ENCODE assay signal across 19 mouse cellular contexts in the genomic region with DNA sequence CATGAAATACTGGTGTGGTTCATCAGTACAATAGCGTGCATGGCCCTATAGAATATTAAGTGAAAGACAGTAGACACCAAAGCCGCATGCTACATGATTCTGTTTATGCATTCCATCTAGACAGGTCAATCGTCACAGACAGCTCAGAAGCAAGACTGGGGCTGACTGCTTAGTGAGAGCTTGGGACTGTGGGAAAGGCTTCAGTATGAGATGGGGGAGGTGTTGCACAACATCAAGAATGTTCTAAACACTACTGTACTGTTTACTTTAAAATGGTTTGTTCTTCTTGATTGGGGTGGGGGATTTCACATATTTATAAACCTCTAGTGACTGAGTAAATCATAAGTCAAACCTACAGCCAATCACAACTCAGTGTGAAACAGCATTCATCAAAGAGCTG.
DNase-seq lines count a peak whose midpoint lies in the region; ATAC-seq and TF ChIP-seq lines count a peak whose summit lies in the region.
"Had no signal": no experiment of that assay in that cellular context is flagged by ENCODE, and none has a peak within 500 bp of the region (broad histone marks: within the 10 kb centered on the region; RNA-seq: fewer than 3 reads in every experiment).

No protein-coding gene starts in this region.

- ATAC-seq in lung, embryonic 16.5 days (ENCODE audit: low read depth) = peak; percentile 90
- ATAC-seq: forebrain, embryonic 13.5 days had no signal

- no peak for TF ChIP-seq POLR2A in heart, adult 2 months (IDR thresholded peaks at IDR 0.05; ENCODE audit: insufficient read depth, low read depth, low read length)

- DNase-seq in layer of hippocampus, adult 2 months (ENCODE audit: low spot score in 2 of 2) = no peak
- no peak for DNase-seq in layer of hippocampus, adult 11-12 months (ENCODE audit: low spot score)
- DNase-seq in lung, postnatal 4 days = no peak
- peak; percentile 42 for DNase-seq in lung, postnatal 25 days (ENCODE audit: low spot score)
- DNase-seq in heart, adult 2 months = no peak
- DNase-seq: adrenal gland, adult 8-10 months; adrenal gland, postnatal 36 days; cerebellum, adult 2 months; cerebellum, postnatal 10 days; gastrocnemius, adult 2 months; gastrocnemius, postnatal 25 days; heart, postnatal 10 days; heart, postnatal 4 days had no signal

- TF ChIP-seq EP300 in heart, adult 2 months (IDR thresholded peaks at IDR 0.05; ENCODE audit: insufficient read depth, low read depth, low read length) = no peak

- peak overlapping the region; percentile 16; the same call in 1 of the 2 replicates for H3K27ac ChIP-seq in layer of hippocampus, adult 2 months
- no peak overlapping the region for H3K27ac ChIP-seq in lung, embryonic 16.5 days (ENCODE audit: low read length)
- H3K27ac ChIP-seq in heart, adult 2 months = no peak overlapping the region
- H3K27ac ChIP-seq: embryonic facial prominence, embryonic 10.5 days; forebrain, embryonic 13.5 days; gastrocnemius, adult 2 months; heart, embryonic 10.5 days; hindbrain, embryonic 12.5 days had no signal

- H3K4me2 ChIP-seq in lung, embryonic 16.5 days (ENCODE audit: low read depth, low read length) = no peak overlapping the region
- H3K4me2 ChIP-seq: forebrain, embryonic 13.5 days; hindbrain, embryonic 12.5 days had no signal

- no peaks in the 10 kb centered on the region for H3K79me2 ChIP-seq in heart, adult 2 months (replicated peaks; ENCODE audit: control insufficient read depth, insufficient read depth, low read length)

- H3K9me3 ChIP-seq in lung, embryonic 16.5 days (ENCODE audit: control insufficient read depth, low read length) = no peaks in the 10 kb centered on the region
- H3K9me3 ChIP-seq: embryonic facial prominence, embryonic 10.5 days; forebrain, embryonic 13.5 days; heart, embryonic 10.5 days; hindbrain, embryonic 12.5 days had no signal

- H3K36me3 ChIP-seq in lung, embryonic 16.5 days (ENCODE audit: control insufficient read depth, insufficient read depth, low read length) = no peaks in the 10 kb centered on the region
- H3K36me3 ChIP-seq in heart, adult 2 months (ENCODE audit: control insufficient read depth, insufficient read depth, low read length) = no peaks in the 10 kb centered on the region
- H3K36me3 ChIP-seq: embryonic facial prominence, embryonic 10.5 days; heart, embryonic 10.5 days; hindbrain, embryonic 12.5 days had no signal

- no peak overlapping the region for H3K4me3 ChIP-seq in layer of hippocampus, adult 2 months
- no peak overlapping the region for H3K4me3 ChIP-seq in lung, embryonic 16.5 days (ENCODE audit: low read length)
- no peak overlapping the region for H3K4me3 ChIP-seq in heart, adult 2 months
- H3K4me3 ChIP-seq: embryonic facial prominence, embryonic 10.5 days; forebrain, embryonic 13.5 days; gastrocnemius, adult 2 months; heart, embryonic 10.5 days; hindbrain, embryonic 12.5 days had no signal

- 41% methylated on average over 3 of the region's 3 CpGs for WGBS in lung, embryonic 16.5 days
- WGBS in heart, adult 2 months = 81% methylated on average over 3 of the region's 3 CpGs

- no peak overlapping the region for H3K9ac ChIP-seq in lung, embryonic 16.5 days (ENCODE audit: low read length)
- H3K9ac ChIP-seq in heart, adult 2 months (ENCODE audit: low read depth, low read length) = no peak overlapping the region
- H3K9ac ChIP-seq: forebrain, embryonic 13.5 days; hindbrain, embryonic 12.5 days had no signal

- intact Hi-C loops in heart, adult 2 months (cut with DNase I) = no loop called here

- H3K27me3 ChIP-seq in lung, embryonic 16.5 days (ENCODE audit: control insufficient read depth, insufficient read depth, low read depth, low read length) = no peaks in the 10 kb centered on the region
- no peaks in the 10 kb centered on the region for H3K27me3 ChIP-seq in heart, adult 2 months (ENCODE audit: control insufficient read depth, insufficient read depth, low read length)
- H3K27me3 ChIP-seq: CH12.LX; forebrain, embryonic 13.5 days; hindbrain, embryonic 12.5 days had no signal

- TF ChIP-seq CTCF in layer of hippocampus, adult 2 months (conservative IDR thresholded peaks at IDR 0.05) = no peak
- no peak for TF ChIP-seq CTCF in heart, adult 2 months (IDR thresholded peaks at IDR 0.05)

- H3K4me1 ChIP-seq in lung, embryonic 16.5 days (replicated peaks; ENCODE audit: control insufficient read depth, insufficient read depth, low read length) = peaks cover 5% of the 10 kb centered on the region; the same call in 1 of the 2 replicates
- no peaks in the 10 kb centered on the region for H3K4me1 ChIP-seq in heart, adult 2 months (ENCODE audit: control insufficient read depth, insufficient read depth, low read length)
